Mouse (Mus musculus): ENCODE measurements at regions not wholly inside any gene's neighbourhood (a gene's known extent, or its start where the extent isn't known, plus 50 kb on each side); places are given as distances from the start of the nearest gene placed in this dataset.

- no peak overlapping the region for H3K4me3 ChIP-seq
- no peaks in the 10 kb centered on the region for H3K9me3 ChIP-seq (replicated peaks)
- WGBS: 69% methylated on average over 5 of the region's 5 CpGs
- no peak overlapping the region for H3K27ac ChIP-seq
- H3K36me3 ChIP-seq: no peaks in the 10 kb centered on the region
- H3K4me1 ChIP-seq: peaks cover 11% of the 10 kb centered on the region; the same call in 1 of the 2 replicates
- DNase-seq (ENCODE audit: low spot score): no peak
- no peaks in the 10 kb centered on the region for H3K27me3 ChIP-seq (ENCODE audit: low read depth, poor library complexity, severe bottlenecking)
These were observed 110.4 kb upstream of the Sox4 start for GRCm38 (mm10) chr13:29063924-29064323.

- WGBS: 89% methylated on average over 5 of the region's 5 CpGs
- DNase-seq (ENCODE audit: low spot score): no peak
- no peak overlapping the region for H3K27ac ChIP-seq
These were observed 105.2 kb upstream of the Sox4 start for GRCm38 (mm10) chr13:29058685-29059084.

GRCm38 (mm10) chr13:29049730-29050129 lies 96.2 kb upstream of the Sox4 start:
- Histone ChIP-seq H3K36me3 (no peaks in the 10 kb centered on the region), H3K4me1 (peaks cover 3% of the 10 kb centered on the region; the same call in 1 of the 2 replicates), H3K9me3 (replicated peaks) (no peaks in the 10 kb centered on the region), H3K27ac (no peak overlapping the region), H3K4me3 (no peak overlapping the region), H3K27me3 (ENCODE audit: low read depth, poor library complexity, severe bottlenecking) (no peaks in the 10 kb centered on the region)
- 44% methylated on average over 4 of the region's 4 CpGs for WGBS
- DNase-seq (ENCODE audit: low spot score): no peak

More at GRCm38 (mm10) chr13:29058685-29059084, 105.2 kb upstream of the Sox4 start:
- no peaks in the 10 kb centered on the region for H3K9me3 ChIP-seq (replicated peaks)
- no peaks in the 10 kb centered on the region for H3K27me3 ChIP-seq (ENCODE audit: low read depth, poor library complexity, severe bottlenecking)
- no peaks in the 10 kb centered on the region for H3K36me3 ChIP-seq
- peaks cover 11% of the 10 kb centered on the region; the same call in 1 of the 2 replicates for H3K4me1 ChIP-seq
- no peak overlapping the region for H3K4me3 ChIP-seq

GRCm38 (mm10) chr13:29048990-29049576 lies 95.6 kb upstream of the Sox4 start:
- no peaks in the 10 kb centered on the region for H3K27me3 ChIP-seq (ENCODE audit: low read depth, poor library complexity, severe bottlenecking)
- peaks cover 8% of the 10 kb centered on the region; the same call in 1 of the 2 replicates for H3K4me1 ChIP-seq
- 58% methylated on average over 7 of the region's 7 CpGs for WGBS
- no peak overlapping the region for H3K27ac ChIP-seq
- no peaks in the 10 kb centered on the region for H3K9me3 ChIP-seq (replicated peaks)
- no peak overlapping the region for H3K4me3 ChIP-seq
- DNase-seq (ENCODE audit: low spot score): no peak
- H3K36me3 ChIP-seq: no peaks in the 10 kb centered on the region

GRCm38 (mm10) chr13:29044655-29045054 lies 91.1 kb upstream of the Sox4 start:
- H3K4me1 ChIP-seq: peaks cover 12% of the 10 kb centered on the region; the same call in 1 of the 2 replicates
- no peak for DNase-seq (ENCODE audit: low spot score)
- no peak overlapping the region for H3K4me3 ChIP-seq
- no peaks in the 10 kb centered on the region for H3K27me3 ChIP-seq (ENCODE audit: low read depth, poor library complexity, severe bottlenecking)
- no peaks in the 10 kb centered on the region for H3K9me3 ChIP-seq (replicated peaks)
- H3K36me3 ChIP-seq: no peaks in the 10 kb centered on the region
- 0 out of 2 replicates have a peak overlapping the region, but pooled peaks have one; percentile 7 for H3K27ac ChIP-seq
- 48% methylated on average over 4 of the region's 4 CpGs for WGBS

- Histone ChIP-seq H3K4me3 (no peak overlapping the region), H3K27ac (no peak overlapping the region), H3K9me3 (replicated peaks) (no peaks in the 10 kb centered on the region), H3K27me3 (ENCODE audit: low read depth, poor library complexity, severe bottlenecking) (no peaks in the 10 kb centered on the region), H3K4me1 (peaks cover 11% of the 10 kb centered on the region; the same call in 1 of the 2 replicates), H3K36me3 (no peaks in the 10 kb centered on the region)
- DNase-seq (ENCODE audit: low spot score): no peak
- WGBS: 69% methylated on average over 5 of the region's 5 CpGs
These were observed 86.8 kb upstream of the Sox4 start for GRCm38 (mm10) chr13:29040331-29040730.

GRCm38 (mm10) chr13:29034904-29035303 lies 81.4 kb upstream of the Sox4 start:
- no peak overlapping the region for H3K27ac ChIP-seq
- no peaks in the 10 kb centered on the region for H3K36me3 ChIP-seq
- H3K4me1 ChIP-seq: peaks cover 4% of the 10 kb centered on the region; the same call in 1 of the 2 replicates
- no peak for DNase-seq (ENCODE audit: low spot score)
- 86% methylated on average over 4 of the region's 4 CpGs for WGBS
- H3K9me3 ChIP-seq (replicated peaks): no peaks in the 10 kb centered on the region
- no peaks in the 10 kb centered on the region for H3K27me3 ChIP-seq (ENCODE audit: low read depth, poor library complexity, severe bottlenecking)
- no peak overlapping the region for H3K4me3 ChIP-seq

GRCm38 (mm10) chr13:29034444-29034843 lies 80.9 kb upstream of the Sox4 start:
- no peak overlapping the region for H3K4me3 ChIP-seq

GRCm38 (mm10) chr13:29027146-29027545 lies 73.6 kb upstream of the Sox4 start:
- WGBS: 95% methylated on average over 10 of the region's 10 CpGs

More at GRCm38 (mm10) chr13:29034444-29034843, 80.9 kb upstream of the Sox4 start:
- Histone ChIP-seq H3K4me1 (peaks cover 4% of the 10 kb centered on the region; the same call in 1 of the 2 replicates), H3K27me3 (ENCODE audit: low read depth, poor library complexity, severe bottlenecking) (no peaks in the 10 kb centered on the region), H3K27ac (no peak overlapping the region), H3K9me3 (replicated peaks) (no peaks in the 10 kb centered on the region), H3K36me3 (no peaks in the 10 kb centered on the region)
- no peak for DNase-seq (ENCODE audit: low spot score)
- WGBS: 71% methylated on average over 8 of the region's 8 CpGs

GRCm38 (mm10) chr13:29023486-29023885 lies 70.0 kb upstream of the Sox4 start:
- Histone ChIP-seq H3K27ac (no peak overlapping the region), H3K27me3 (ENCODE audit: low read depth, poor library complexity, severe bottlenecking) (no peaks in the 10 kb centered on the region), H3K4me3 (no peak overlapping the region), H3K9me3 (replicated peaks) (no peaks in the 10 kb centered on the region), H3K4me1 (no peaks in the 10 kb centered on the region), H3K36me3 (no peaks in the 10 kb centered on the region)
- no peak for DNase-seq (ENCODE audit: low spot score)
- WGBS: 91% methylated on average over 1 of the region's 1 CpGs

More at GRCm38 (mm10) chr13:29027146-29027545, 73.6 kb upstream of the Sox4 start:
- Histone ChIP-seq H3K36me3 (no peaks in the 10 kb centered on the region), H3K9me3 (replicated peaks) (no peaks in the 10 kb centered on the region), H3K4me3 (no peak overlapping the region), H3K27me3 (ENCODE audit: low read depth, poor library complexity, severe bottlenecking) (no peaks in the 10 kb centered on the region), H3K27ac (no peak overlapping the region), H3K4me1 (no peaks in the 10 kb centered on the region)
- DNase-seq (ENCODE audit: low spot score): no peak

- H3K9me3 ChIP-seq (replicated peaks): no peaks in the 10 kb centered on the region
- DNase-seq (ENCODE audit: low spot score): no peak
- no peaks in the 10 kb centered on the region; the same call in 1 of the 2 replicates for H3K4me1 ChIP-seq
- no peak overlapping the region for H3K4me3 ChIP-seq
- no peak overlapping the region for H3K27ac ChIP-seq
- 89% methylated on average over 3 of the region's 3 CpGs for WGBS
- H3K27me3 ChIP-seq (ENCODE audit: low read depth, poor library complexity, severe bottlenecking): no peaks in the 10 kb centered on the region
- no peaks in the 10 kb centered on the region for H3K36me3 ChIP-seq
These were observed 66.3 kb upstream of the Sox4 start for GRCm38 (mm10) chr13:29019839-29020238.

GRCm38 (mm10) chr13:29016145-29016651 lies 62.7 kb upstream of the Sox4 start:
- H3K27ac ChIP-seq: no peak overlapping the region
- H3K4me3 ChIP-seq: no peak overlapping the region
- no peaks in the 10 kb centered on the region for H3K27me3 ChIP-seq (ENCODE audit: low read depth, poor library complexity, severe bottlenecking)
- H3K9me3 ChIP-seq (replicated peaks): no peaks in the 10 kb centered on the region
- peaks cover 5% of the 10 kb centered on the region; the same call in 1 of the 2 replicates for H3K4me1 ChIP-seq
- no peak for DNase-seq (ENCODE audit: low spot score)
- 88% methylated on average over 25 of the region's 25 CpGs for WGBS
- no peaks in the 10 kb centered on the region for H3K36me3 ChIP-seq

GRCm38 (mm10) chr13:29015605-29015994 lies 62.1 kb upstream of the Sox4 start:
- Histone ChIP-seq H3K4me3 (no peak overlapping the region), H3K9me3 (replicated peaks) (no peaks in the 10 kb centered on the region), H3K4me1 (peaks cover 5% of the 10 kb centered on the region; the same call in 1 of the 2 replicates), H3K36me3 (no peaks in the 10 kb centered on the region), H3K27ac (no peak overlapping the region), H3K27me3 (ENCODE audit: low read depth, poor library complexity, severe bottlenecking) (no peaks in the 10 kb centered on the region)
- DNase-seq (ENCODE audit: low spot score): no peak
- 74% methylated on average over 9 of the region's 9 CpGs for WGBS

All from limb, embryonic 10.5 days (tissue).